Mouse (Mus musculus) ES-E14 (cell line): Measurements from ENCODE around the gene Six4.

ENCODE experiments used
- CHD2 ChIP-seq: IDR thresholded peaks from 2 replicates; pipeline ENCODE4 v1.6.1; 2014; ENCODE audit warnings: mild to moderate bottlenecking, low read depth, low read length, inconsistent platforms
- MAFK ChIP-seq: IDR thresholded peaks from 2 replicates; pipeline ENCODE4 v1.6.1; 2014; ENCODE audit warnings: mild to moderate bottlenecking, low read depth, low read length, inconsistent platforms; ENCODE audit not compliant: insufficient read depth

DNA sequence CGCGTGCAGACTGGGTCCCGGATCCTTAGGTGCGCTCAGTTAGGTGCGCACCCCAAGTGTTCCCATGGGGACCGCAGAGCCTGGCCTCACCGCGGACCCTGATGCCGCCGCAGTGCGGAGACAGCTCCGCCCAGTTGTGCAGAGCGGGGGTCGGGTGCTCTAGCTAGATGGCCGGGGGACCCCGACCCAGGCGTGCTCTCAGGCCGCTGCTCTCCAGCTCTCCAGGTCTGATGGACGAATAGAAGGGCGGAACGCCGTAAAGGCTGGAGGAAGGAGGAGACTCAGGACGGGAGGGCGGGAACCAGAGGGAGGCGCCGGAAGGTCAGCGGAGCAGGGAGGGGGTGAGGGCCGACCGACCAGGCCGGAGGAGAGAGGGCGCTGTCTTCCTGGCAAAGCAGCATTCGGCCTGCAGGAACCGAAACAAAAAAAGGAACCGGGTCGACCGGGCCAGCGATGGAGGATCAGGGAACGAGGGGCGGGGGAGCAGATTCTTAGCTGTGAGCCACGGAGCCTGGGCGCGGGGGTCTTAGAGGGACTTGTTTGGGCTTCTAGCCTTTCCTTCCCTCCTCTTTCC is 59.5 kb downstream of the Six4 start, which contains the start of gene Six1:
- no peak for TF ChIP-seq MAFK
- TF ChIP-seq CHD2, result no peak
